In genomic region chr15:79768302-79768701, GRCm38 (mm10) we compare ENCODE assay signal across 14 mouse cellular contexts. TPM values are rescaled to one million over a fixed set of nuclear protein-coding genes. Genes with fewer than 3 reads are reported as not detected.
DNase-seq lines count a peak whose midpoint lies in the region; ATAC-seq and TF ChIP-seq lines count a peak whose summit lies in the region.
"Had no signal": no experiment of that assay in that cellular context is flagged by ENCODE, and none has a peak within 500 bp of the region (broad histone marks: within the 10 kb centered on the region; RNA-seq: fewer than 3 reads in every experiment).

No protein-coding gene starts in this region.

- TF ChIP-seq POLR2A in cortical plate, adult 2 months (IDR thresholded peaks at IDR 0.05; ENCODE audit: extremely low read depth, insufficient read depth, low read length): no peak

- no peaks in the 10 kb centered on the region for H3K9me3 ChIP-seq in hindbrain, embryonic 13.5 days
- no peaks in the 10 kb centered on the region for H3K9me3 ChIP-seq in hindbrain, embryonic 12.5 days (replicated peaks)
- no peaks in the 10 kb centered on the region for H3K9me3 ChIP-seq in midbrain, embryonic 11.5 days (ENCODE audit: control insufficient read depth, low read length)
- no peaks in the 10 kb centered on the region for H3K9me3 ChIP-seq in midbrain, postnatal 0 days (ENCODE audit: low read length)
- H3K9me3 ChIP-seq: embryonic facial prominence, embryonic 12.5 days; intestine, embryonic 15.5 days had no signal

- TF ChIP-seq CTCF in midbrain, postnatal 0 days (IDR thresholded peaks at IDR 0.05): no peak
- TF ChIP-seq CTCF in cortical plate, adult 2 months (IDR thresholded peaks at IDR 0.05; ENCODE audit: extremely low read depth, insufficient read depth, low read length): no peak

- no peak overlapping the region for H3K4me3 ChIP-seq in hindbrain, embryonic 13.5 days
- no peak overlapping the region for H3K4me3 ChIP-seq in hindbrain, embryonic 12.5 days
- no peak overlapping the region for H3K4me3 ChIP-seq in midbrain, embryonic 11.5 days (ENCODE audit: low read depth, low read length)
- H3K4me3 ChIP-seq in midbrain, postnatal 0 days (ENCODE audit: low read depth, low read length): no peak overlapping the region
- no peak overlapping the region for H3K4me3 ChIP-seq in cortical plate, adult 2 months (ENCODE audit: insufficient read depth, low read length)
- H3K4me3 ChIP-seq: embryonic facial prominence, embryonic 12.5 days; intestine, embryonic 15.5 days had no signal

- H3K4me1 ChIP-seq in hindbrain, embryonic 13.5 days (replicated peaks): peaks cover 48% of the 10 kb centered on the region
- peaks cover 9% of the 10 kb centered on the region for H3K4me1 ChIP-seq in hindbrain, embryonic 12.5 days
- peaks cover 3% of the 10 kb centered on the region; the same call in 1 of the 2 replicates for H3K4me1 ChIP-seq in midbrain, embryonic 11.5 days (ENCODE audit: control insufficient read depth, insufficient read depth, low read length)
- peaks cover 4% of the 10 kb centered on the region; the same call in 1 of the 2 replicates for H3K4me1 ChIP-seq in midbrain, postnatal 0 days (ENCODE audit: insufficient read depth, low read length)
- H3K4me1 ChIP-seq in cortical plate, adult 2 months (ENCODE audit: control insufficient read depth, insufficient read depth, low read length): peaks cover 35% of the 10 kb centered on the region

- H3K27ac ChIP-seq in hindbrain, embryonic 13.5 days: no peak overlapping the region; the same call in 1 of the 2 replicates
- no peak overlapping the region for H3K27ac ChIP-seq in hindbrain, embryonic 12.5 days
- no peak overlapping the region for H3K27ac ChIP-seq in midbrain, embryonic 11.5 days (ENCODE audit: low read depth, low read length)
- no peak overlapping the region for H3K27ac ChIP-seq in midbrain, postnatal 0 days (ENCODE audit: low read depth, low read length)
- H3K27ac ChIP-seq in cortical plate, adult 2 months (ENCODE audit: insufficient read depth, low read length): peak overlapping the region; percentile 21; the same call in 1 of the 2 replicates
- H3K27ac ChIP-seq: embryonic facial prominence, embryonic 12.5 days; intestine, embryonic 15.5 days had no signal

- no peaks in the 10 kb centered on the region for H3K27me3 ChIP-seq in hindbrain, embryonic 13.5 days
- H3K27me3 ChIP-seq in hindbrain, embryonic 12.5 days: no peaks in the 10 kb centered on the region
- no peaks in the 10 kb centered on the region for H3K27me3 ChIP-seq in midbrain, embryonic 11.5 days (ENCODE audit: control insufficient read depth, insufficient read depth, low read length)
- no peaks in the 10 kb centered on the region for H3K27me3 ChIP-seq in midbrain, postnatal 0 days (ENCODE audit: insufficient read depth, low read length)
- H3K27me3 ChIP-seq: embryonic facial prominence, embryonic 12.5 days; intestine, embryonic 15.5 days had no signal

- H3K4me2 ChIP-seq in hindbrain, embryonic 13.5 days: no peak overlapping the region
- no peak overlapping the region for H3K4me2 ChIP-seq in hindbrain, embryonic 12.5 days (replicated peaks)
- no peak overlapping the region for H3K4me2 ChIP-seq in midbrain, embryonic 11.5 days
- H3K4me2 ChIP-seq in midbrain, postnatal 0 days (ENCODE audit: low read depth, low read length, poor library complexity, severe bottlenecking): no peak overlapping the region
- H3K4me2 ChIP-seq: embryonic facial prominence, embryonic 12.5 days; intestine, embryonic 15.5 days had no signal

- H3K9ac ChIP-seq in hindbrain, embryonic 13.5 days: 0 out of 2 replicates have a peak overlapping the region, but pooled peaks have one; percentile 3
- no peak overlapping the region for H3K9ac ChIP-seq in hindbrain, embryonic 12.5 days
- H3K9ac ChIP-seq in midbrain, embryonic 11.5 days (ENCODE audit: low read length): no peak overlapping the region
- H3K9ac ChIP-seq in midbrain, postnatal 0 days (replicated peaks; ENCODE audit: low read length, poor library complexity, severe bottlenecking): no peak overlapping the region
- H3K9ac ChIP-seq: embryonic facial prominence, embryonic 12.5 days; intestine, embryonic 15.5 days had no signal

- DNase-seq in midbrain, embryonic 11.5 days (ENCODE audit: low spot score, missing footprints): peak; percentile 19
- no peak for DNase-seq in midbrain, postnatal 0 days (ENCODE audit: low spot score)
- DNase-seq in yolk sac, embryonic 10.5 days (ENCODE audit: low spot score): no peak
- no peak for DNase-seq in B cell, adult 2 months
- DNase-seq: adrenal gland, postnatal 25 days; cerebellum, postnatal 14 days; kidney, postnatal 14 days; right cerebral cortex, postnatal 4 days had no signal

- WGBS in hindbrain, embryonic 13.5 days: 57% methylated on average over 6 of the region's 6 CpGs
- 52% methylated on average over 6 of the region's 6 CpGs for WGBS in hindbrain, embryonic 12.5 days
- 59% methylated on average over 6 of the region's 6 CpGs for WGBS in midbrain, embryonic 11.5 days
- WGBS in midbrain, postnatal 0 days: 60% methylated on average over 6 of the region's 6 CpGs

- H3K36me3 ChIP-seq in hindbrain, embryonic 13.5 days: peaks cover 17% of the 10 kb centered on the region
- peaks cover 17% of the 10 kb centered on the region for H3K36me3 ChIP-seq in hindbrain, embryonic 12.5 days
- H3K36me3 ChIP-seq in midbrain, embryonic 11.5 days (ENCODE audit: control insufficient read depth, insufficient read depth, low read length): peaks cover 2% of the 10 kb centered on the region; the same call in 1 of the 2 replicates
- peaks cover 16% of the 10 kb centered on the region for H3K36me3 ChIP-seq in midbrain, postnatal 0 days (ENCODE audit: insufficient read depth, low read length)

- ATAC-seq in hindbrain, embryonic 13.5 days (ENCODE audit: low FRiP score): no peak
- ATAC-seq in hindbrain, embryonic 12.5 days (ENCODE audit: low FRiP score): no peak
- no peak for ATAC-seq in midbrain, embryonic 11.5 days (ENCODE audit: low FRiP score)
- ATAC-seq in midbrain, postnatal 0 days (ENCODE audit: low FRiP score): no peak
- ATAC-seq: intestine, embryonic 15.5 days had no signal

RNA-seq across cellular contexts. Expression of gene Dnal4, which starts 9.3 kb away (rescaled TPM):
- polyA plus RNA-seq in hindbrain, embryonic 13.5 days (2015; fragmentation: Nextera tagmentation; extraction: Ambion mirVana): 83.5 and 84.9 TPM in 2 replicates
- polyA plus RNA-seq in hindbrain, embryonic 12.5 days (2016; fragmentation: Nextera tagmentation; extraction: Ambion mirVana): 76.8 and 78.1 TPM in 2 replicates
- 62.9 and 72.1 TPM in 2 replicates for polyA plus RNA-seq in midbrain, embryonic 11.5 days (2014; fragmentation: Nextera tagmentation; extraction: Ambion mirVana)
- total RNA-seq in midbrain, postnatal 0 days (2014; rRNA removed): 40.8 and 44.0 TPM in 2 replicates
- 55.9 and 59.7 TPM in 2 replicates for polyA plus RNA-seq in midbrain, postnatal 0 days (2015; fragmentation: Nextera tagmentation; extraction: Ambion mirVana)
- polyA plus RNA-seq in cortical plate, adult 2 months (2012; rRNA removed): 71.5 and 72.4 TPM in 2 replicates

RNA-seq across cellular contexts. Expression of gene Sun2, which starts 26.0 kb away (rescaled TPM):
- 9.8 and 10.2 TPM in 2 replicates for polyA plus RNA-seq in hindbrain, embryonic 13.5 days (2015; fragmentation: Nextera tagmentation; extraction: Ambion mirVana)
- 8.0 and 8.2 TPM in 2 replicates for polyA plus RNA-seq in hindbrain, embryonic 12.5 days (2016; fragmentation: Nextera tagmentation; extraction: Ambion mirVana)
- polyA plus RNA-seq in midbrain, embryonic 11.5 days (2014; fragmentation: Nextera tagmentation; extraction: Ambion mirVana): 3.0 and 4.2 TPM in 2 replicates
- 32.3 and 33.7 TPM in 2 replicates for total RNA-seq in midbrain, postnatal 0 days (2014; rRNA removed)
- 2.8 and 3.1 TPM in 2 replicates for polyA plus RNA-seq in midbrain, postnatal 0 days (2015; fragmentation: Nextera tagmentation; extraction: Ambion mirVana)
- polyA plus RNA-seq in cortical plate, adult 2 months (2012; rRNA removed): 29.7 and 32.0 TPM in 2 replicates

RNA-seq across cellular contexts. Expression of gene Nptxr, which starts 36.3 kb away (rescaled TPM):
- 21.0 and 21.4 TPM in 2 replicates for polyA plus RNA-seq in hindbrain, embryonic 13.5 days (2015; fragmentation: Nextera tagmentation; extraction: Ambion mirVana)
- 13.1 TPM in 2 replicates for polyA plus RNA-seq in hindbrain, embryonic 12.5 days (2016; fragmentation: Nextera tagmentation; extraction: Ambion mirVana)
- 1.3 and 2.1 TPM in 2 replicates for polyA plus RNA-seq in midbrain, embryonic 11.5 days (2014; fragmentation: Nextera tagmentation; extraction: Ambion mirVana)
- 254 and 288 TPM in 2 replicates for total RNA-seq in midbrain, postnatal 0 days (2014; rRNA removed)
- 84.2 and 97.8 TPM in 2 replicates for polyA plus RNA-seq in midbrain, postnatal 0 days (2015; fragmentation: Nextera tagmentation; extraction: Ambion mirVana)
- 293 and 298 TPM in 2 replicates for polyA plus RNA-seq in cortical plate, adult 2 months (2012; rRNA removed)
- total RNA-seq: megakaryocyte-erythroid progenitor cell, adult 5-6 weeks had no signal
